Mouse (Mus musculus) hematopoietic stem cell, adult 5-6 weeks (primary cell): ENCODE data around the gene Klrg2. TPM values are rescaled to one million over a fixed set of nuclear protein-coding genes. Genes with fewer than 3 reads are reported as not detected.
"Not testable (repeated sequence)": the region's sequence is repeated elsewhere in the genome, so short reads cannot be mapped to it uniquely, and the experiment has no call there.

Experiments used
- ATAC-seq, 2 experiments: fragments of 125-278 bp in 1 of 2; replicated peaks in 1 of 2; 2 replicates each; pipeline ENCODE4 v1.8.0; 2016 to 2017; ENCODE audit warnings: inconsistent platforms in 2 of 2, mild to moderate bottlenecking in 2 of 2, moderate number of reproducible peaks in 2 of 2, low read depth in 1 of 2, moderate TSS enrichment in 1 of 2; ENCODE audit not compliant: low FRiP score in 2 of 2, poor library complexity in 2 of 2, severe bottlenecking in 2 of 2, insufficient read depth in 1 of 2, low TSS enrichment in 1 of 2
- total RNA-seq: library from RNA; stranded (forward); fragments of 172-1452, 232-1000 nt; gene quantifications from 2 replicates; pipeline ENCODE4 v1.2.3, GENCODE M21; 2017

Gene Klrg2
- 0.89 TPM in 1 of 2 replicates, not detected in the other for total RNA-seq

GRCm38 (mm10) chr6:38636852-38637618, at the start of gene Klrg2:
Klrg2 (minus strand) TSS chr6:38637242.
- peak in 1 of 2 experiments; percentile 29; a peak in 2 of 4 replicates for ATAC-seq

- ATAC-seq, result no peak
These were observed 45.5 kb upstream of the Klrg2 start for GRCm38 (mm10) chr6:38682532-38682931.

- no peak for ATAC-seq
These were observed 40.6 kb upstream of the Klrg2 start for GRCm38 (mm10) chr6:38677629-38678028.

- ATAC-seq, result no peak
These were observed 39.7 kb upstream of the Klrg2 start for GRCm38 (mm10) chr6:38676723-38677122.

DNA sequence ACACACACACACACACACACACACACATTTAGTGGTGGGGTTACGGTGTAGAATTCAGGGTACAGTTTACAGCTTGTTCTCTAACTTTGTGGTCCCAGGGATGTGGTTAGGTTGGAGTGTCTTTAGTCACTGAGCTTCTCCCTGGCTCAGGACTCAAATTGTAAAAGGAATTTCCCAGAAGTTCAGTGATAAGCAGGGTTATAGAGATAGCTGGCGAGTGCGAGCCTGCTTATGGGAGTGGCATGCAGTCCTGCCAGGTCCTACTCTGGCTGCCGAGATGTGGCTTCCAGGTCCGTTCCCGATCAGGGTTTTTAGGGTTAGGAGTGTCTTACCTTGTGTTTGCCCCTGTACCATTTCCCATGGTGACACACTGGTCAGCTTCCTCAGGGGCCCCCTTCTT, 39.2 kb upstream of the Klrg2 start:
- ATAC-seq, result no peak

GRCm38 (mm10) chr6:38672011-38672410, 35.0 kb upstream of the Klrg2 start:
- ATAC-seq, result no peak

DNA sequence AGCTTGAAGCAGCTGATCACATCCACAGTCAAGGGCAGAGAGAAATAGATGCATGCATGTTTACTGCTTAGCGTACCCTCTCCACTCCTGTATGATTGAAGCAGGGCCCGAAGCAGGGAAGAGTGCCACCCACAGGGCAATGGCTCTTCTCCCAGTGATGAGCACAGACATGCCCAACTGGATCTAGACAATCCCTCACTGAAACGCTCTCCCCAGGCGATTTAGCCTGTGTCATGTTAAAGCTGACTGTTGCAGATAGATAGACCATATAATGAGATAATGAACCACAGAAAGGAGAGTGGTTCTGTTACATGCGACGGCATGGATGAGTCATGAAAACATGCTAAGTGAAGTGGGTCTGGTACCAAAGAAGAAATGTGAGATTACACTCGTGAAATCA, 34.2 kb upstream of the Klrg2 start:
- ATAC-seq, result no peak

DNA sequence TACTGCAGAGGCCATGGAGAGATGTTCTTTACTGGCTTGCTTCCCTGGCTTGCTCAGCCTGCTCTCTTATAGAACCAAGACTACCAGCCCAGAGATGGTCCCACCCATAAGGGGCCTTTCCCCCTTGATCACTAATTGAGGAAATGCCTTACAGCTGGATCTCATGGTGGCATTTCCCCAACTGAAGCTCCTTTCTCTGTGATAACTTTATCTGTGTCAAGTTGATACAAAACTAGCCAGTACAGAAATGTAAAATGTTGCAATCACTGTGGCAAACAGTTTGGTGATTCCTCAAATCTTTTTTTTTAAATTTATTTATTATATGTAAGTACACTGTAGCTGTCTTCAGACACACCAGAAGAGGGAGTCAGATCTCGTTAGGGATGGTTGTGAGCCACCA, 33.4 kb upstream of the Klrg2 start:
- ATAC-seq, result not testable (repeated sequence)

- ATAC-seq, result 0 out of 4 replicates have a peak, but pooled peaks of 1 of the 2 experiments have one; percentile 30
These were observed 32.5 kb upstream of the Klrg2 start for GRCm38 (mm10) chr6:38669580-38669979.

DNA sequence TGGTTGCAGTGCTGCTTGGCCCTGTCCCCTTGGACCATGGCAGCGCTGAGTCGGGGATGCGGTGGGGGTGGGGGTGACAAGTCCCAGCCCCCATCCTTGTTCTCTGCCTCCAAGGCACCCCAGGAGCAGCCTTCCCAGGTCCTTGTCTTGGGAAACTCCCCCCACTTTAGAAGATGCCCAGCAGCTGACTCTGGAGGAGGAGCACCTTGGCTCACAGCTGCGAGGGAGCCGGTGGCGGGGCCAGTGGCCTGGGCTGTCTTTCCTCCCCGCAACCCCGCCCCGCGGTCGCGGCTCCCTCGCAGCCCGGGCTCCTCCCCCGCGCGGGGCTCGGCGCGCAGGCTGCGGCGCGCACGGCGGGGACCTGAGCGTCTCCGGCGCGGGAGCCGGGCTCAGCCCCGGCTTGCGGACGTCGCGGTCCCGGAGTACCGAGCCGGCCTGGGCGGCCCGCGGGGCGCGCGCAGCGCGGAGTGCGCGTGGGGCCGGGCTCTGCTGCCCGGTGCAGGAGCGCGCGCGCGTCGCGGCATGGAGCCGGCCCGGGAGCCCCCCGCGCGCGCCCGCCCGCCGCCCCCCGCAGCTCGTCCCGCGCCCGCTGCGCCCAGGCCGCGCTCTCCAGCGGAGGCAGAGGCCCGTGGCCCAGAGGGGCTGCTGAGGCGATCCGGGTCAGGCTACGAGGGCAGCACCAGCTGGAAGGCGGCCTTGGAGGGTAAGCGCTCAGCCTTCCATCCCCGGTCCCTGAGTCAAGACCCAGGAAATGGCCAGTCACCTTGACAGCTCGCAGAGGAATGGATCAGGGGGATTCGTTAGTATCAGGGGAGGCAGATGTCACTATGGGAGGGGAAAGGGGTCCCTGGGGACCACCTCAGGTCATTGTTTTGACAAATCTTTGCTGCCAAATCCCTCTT, 25.9 kb upstream of the Klrg2 start, which contains the start of gene Clec2l:
TSS of gene Clec2l (plus strand) at position 356 of the 902 bp plus-strand sequence.
- ATAC-seq, result peak; percentile 39 to 43; a peak in 1 of 4 replicates

GRCm38 (mm10) chr6:38661626-38662025, 24.6 kb upstream of the Klrg2 start:
- no peak for ATAC-seq

GRCm38 (mm10) chr6:38650263-38650937, 13.4 kb upstream of the Klrg2 start:
- ATAC-seq, result peak; percentile 70 to 84

- ATAC-seq, result no peak
These were observed 12.5 kb upstream of the Klrg2 start for GRCm38 (mm10) chr6:38649545-38649944.

GRCm38 (mm10) chr6:38643039-38643438, 6.0 kb upstream of the Klrg2 start:
- no peak for ATAC-seq

GRCm38 (mm10) chr6:38642593-38642992, 5.6 kb upstream of the Klrg2 start:
- no peak for ATAC-seq

GRCm38 (mm10) chr6:38641645-38642044, 4.6 kb upstream of the Klrg2 start:
- ATAC-seq, result peak; percentile 39 to 40; a peak in 2 of 4 replicates

GRCm38 (mm10) chr6:38641228-38641627, 4.2 kb upstream of the Klrg2 start:
- peak; percentile 51 to 57 for ATAC-seq
